Mouse (Mus musculus) heart, adult 2 months (tissue): ENCODE data around the gene Tmem232. TPM values are rescaled to one million over a fixed set of nuclear protein-coding genes. Genes with fewer than 3 reads are reported as not detected.

ENCODE experiments used
- DNase-seq, 2 experiments: peaks; one replicate each; pipeline ENCODE4 v3.0.0; 2021
- H3K27ac ChIP-seq: fragments of 200-600 bp; 2 replicates; pipeline ENCODE4 v1.8.1; 2022
- H3K27me3 ChIP-seq: fragments of 200-500 bp; 2 replicates; pipeline ENCODE4 v1.6.1; 2012; ENCODE audit warnings: mild to moderate bottlenecking, low read length, inconsistent platforms, mixed read lengths; ENCODE audit not compliant: control insufficient read depth, insufficient read depth
- H3K36me3 ChIP-seq: fragments of 200-500 bp; 2 replicates; pipeline ENCODE4 v1.6.1; 2012; ENCODE audit warnings: low read length, inconsistent platforms; ENCODE audit not compliant: control insufficient read depth, insufficient read depth
- H3K4me1 ChIP-seq: fragments of 200-500 bp; 2 replicates; pipeline ENCODE4 v1.6.1; 2011; ENCODE audit warnings: low read length; ENCODE audit not compliant: control insufficient read depth, insufficient read depth
- H3K4me3 ChIP-seq: fragments of 200-600 bp; 2 replicates; pipeline ENCODE4 v1.8.1; 2022
- H3K79me2 ChIP-seq: fragments of 200-500 bp; replicated peaks from 2 replicates; pipeline ENCODE4 v1.6.1; 2012; ENCODE audit warnings: mild to moderate bottlenecking, inconsistent platforms, low read length, moderate library complexity, mixed read lengths; ENCODE audit not compliant: control insufficient read depth, insufficient read depth
- H3K9ac ChIP-seq: fragments of 200-500 bp; 2 replicates; pipeline ENCODE4 v1.6.1; 2012; ENCODE audit warnings: low read depth, mild to moderate bottlenecking, control low read depth, inconsistent platforms, low read length, mixed read lengths
- CTCF ChIP-seq: fragments of 200-600 bp; IDR thresholded peaks from 2 replicates; pipeline ENCODE4 v1.8.1; 2022; ENCODE audit warnings: antibody characterized with exemption, mild to moderate bottlenecking, moderate library complexity
- EP300 ChIP-seq: fragments of 200-500 bp; IDR thresholded peaks from 2 replicates; pipeline ENCODE4 v1.6.1; 2011; ENCODE audit warnings: low read depth, low read length, control low read depth; ENCODE audit not compliant: insufficient read depth
- POLR2A ChIP-seq: fragments of 200-500 bp; IDR thresholded peaks from 2 replicates; pipeline ENCODE4 v1.6.1; 2011; ENCODE audit warnings: mild to moderate bottlenecking, low read depth, low read length, control low read depth; ENCODE audit not compliant: insufficient read depth
- WGBS: fragments of 180-500 bp; shearing (Covaris S2); methylation state at CpG from one replicate; pipeline ENCODE4 v1.1.7; 2018; 5-methylcytosine and 5-hydroxymethylcytosine counted together
- intact Hi-C: fragments of 180-260 bp; cut with DNase I; formaldehyde crosslinking; loops from one replicate; pipeline ENCODE4 v1.15.1; 2025
- polyA plus RNA-seq: library from polyadenylated mRNA; depleted of rRNA; stranded (reverse); fragments of >200 nt; gene quantifications from 2 replicates; pipeline ENCODE4 v1.2.3, GENCODE M21; 2012
- total RNA-seq, 2 experiments: library from RNA; stranded (reverse); gene quantifications; 2 replicates each; pipeline ENCODE4 v1.2.3; 2021

The Tmem232 gene
- total and polyA plus RNA-seq, 3 experiments, result 0.14 TPM; not detected in 2

DNA sequence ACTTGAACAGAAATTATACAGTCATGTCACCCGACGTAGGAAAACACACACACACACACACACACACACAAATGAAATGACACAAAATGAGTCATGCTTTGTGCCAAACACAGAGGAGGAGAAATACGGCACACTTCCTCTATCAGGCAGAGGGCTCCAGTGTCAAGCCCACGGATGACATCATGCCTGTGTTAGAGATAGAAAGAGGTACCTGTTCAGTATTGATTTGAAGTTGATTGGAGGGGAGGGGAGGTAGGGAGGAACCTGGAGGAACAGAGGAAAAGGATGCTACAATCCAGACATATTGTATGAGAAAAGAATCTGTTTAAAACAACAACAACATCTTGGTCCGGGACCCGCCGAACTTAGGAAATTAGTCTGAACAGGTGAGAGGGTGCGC lies 209.8 kb downstream of the Tmem232 start:
- TF ChIP-seq CTCF (no peak), POLR2A (no peak), EP300 (no peak)
- DNase-seq, result no peak
- H3K27ac ChIP-seq, result no peak overlapping the region
- H3K4me1 ChIP-seq, result no peaks in the 10 kb centered on the region
- H3K36me3 ChIP-seq, result no peaks in the 10 kb centered on the region
- H3K4me3 ChIP-seq, result no peak overlapping the region
- intact Hi-C loops, result no loop called here
- H3K9ac ChIP-seq, result no peak overlapping the region
- 80% methylated on average over 8 of the region's 8 CpGs for WGBS
- H3K27me3 ChIP-seq, result no peaks in the 10 kb centered on the region
- H3K79me2 ChIP-seq, result no peaks in the 10 kb centered on the region

DNA sequence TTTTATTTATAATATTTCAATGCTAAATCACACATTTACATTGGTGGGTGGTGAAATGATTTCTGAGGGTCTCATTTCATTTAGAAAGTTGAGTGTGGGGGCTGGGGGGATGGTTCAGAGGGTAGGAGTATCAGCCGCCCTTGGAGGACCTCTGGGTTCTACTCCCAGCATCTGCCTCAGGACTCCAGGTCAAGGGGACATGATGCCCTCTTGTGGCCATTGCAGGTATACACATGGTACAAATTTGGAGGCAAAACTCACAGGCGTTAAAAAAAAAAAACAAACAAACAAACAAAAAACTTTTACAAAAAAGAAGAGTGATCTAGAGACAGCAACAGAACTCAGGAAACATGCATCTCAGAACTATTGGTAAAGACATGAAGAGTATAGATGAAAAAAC lies 215.3 kb downstream of the Tmem232 start:
- H3K27ac ChIP-seq, result no peak overlapping the region
- no peak overlapping the region for H3K9ac ChIP-seq
- intact Hi-C loops, result loop anchor here (10.0 kb wide), 3 partner anchors 240 to 830 kb away; no protein-coding TSS in a partner anchor
- peak; percentile 5 to 29 for DNase-seq
- H3K27me3 ChIP-seq, result no peaks in the 10 kb centered on the region
- TF ChIP-seq EP300, result no peak
- TF ChIP-seq CTCF, result peak; percentile 80
- TF ChIP-seq POLR2A, result no peak
- no peaks in the 10 kb centered on the region for H3K79me2 ChIP-seq
- no peak overlapping the region for H3K4me3 ChIP-seq
- no peaks in the 10 kb centered on the region for H3K36me3 ChIP-seq
- 10% methylated on average over 2 of the region's 2 CpGs for WGBS
- H3K4me1 ChIP-seq, result no peaks in the 10 kb centered on the region

DNA sequence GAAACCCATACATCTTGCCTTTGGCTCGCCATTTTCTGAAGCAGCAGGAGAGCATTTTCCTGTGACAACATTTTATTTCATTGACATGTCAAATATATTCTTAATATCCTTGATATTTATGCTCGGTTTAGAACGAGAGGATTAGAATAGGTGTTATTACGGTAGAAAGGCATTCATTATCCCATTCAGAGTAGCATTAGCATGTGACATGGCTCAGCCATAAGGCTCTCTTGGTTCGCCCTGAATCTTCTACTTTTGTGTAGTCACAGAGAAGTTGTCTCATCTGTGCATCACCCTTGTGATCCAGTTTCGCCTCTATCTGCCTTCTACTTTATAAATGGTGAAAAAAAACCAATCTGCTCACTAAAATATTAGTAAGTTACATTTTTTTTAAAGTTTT lies 220.0 kb downstream of the Tmem232 start:
- H3K4me3 ChIP-seq, result no peak overlapping the region
- no peak for DNase-seq
- no peaks in the 10 kb centered on the region for H3K4me1 ChIP-seq
- H3K36me3 ChIP-seq, result no peaks in the 10 kb centered on the region
- H3K27me3 ChIP-seq, result no peaks in the 10 kb centered on the region
- intact Hi-C loops, result loop anchor here (10.0 kb wide), 3 partner anchors 244 to 826 kb away; no protein-coding TSS in a partner anchor
- no peaks in the 10 kb centered on the region for H3K79me2 ChIP-seq
- no peak for TF ChIP-seq EP300
- no peak for TF ChIP-seq POLR2A
- TF ChIP-seq CTCF, result no peak
- no peak overlapping the region for H3K27ac ChIP-seq
- H3K9ac ChIP-seq, result no peak overlapping the region
- WGBS, result 89% methylated on average over 6 of the region's 6 CpGs

DNA sequence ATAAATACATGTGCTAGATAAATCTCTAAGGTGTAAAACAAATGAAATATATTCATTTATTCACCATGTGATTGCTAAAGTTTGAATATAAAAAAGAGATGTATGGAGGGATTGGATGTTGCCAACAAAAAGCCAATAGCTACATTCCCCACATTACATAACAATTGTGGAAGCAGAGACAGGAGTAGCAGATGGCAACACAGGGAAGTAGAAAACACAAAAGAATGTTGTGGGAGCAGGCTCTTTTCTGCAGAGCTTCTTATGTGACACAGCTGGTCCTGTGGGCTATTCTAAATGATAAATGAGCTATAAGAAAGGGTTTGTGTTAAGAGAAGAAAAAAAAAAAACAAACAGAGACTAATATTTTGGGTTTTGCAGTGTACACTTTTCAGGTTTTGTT lies 240.6 kb downstream of the Tmem232 start:
- no peak overlapping the region for H3K27ac ChIP-seq
- H3K4me1 ChIP-seq, result no peaks in the 10 kb centered on the region
- TF ChIP-seq CTCF, result no peak
- TF ChIP-seq EP300, result no peak
- no peak for TF ChIP-seq POLR2A
- no peaks in the 10 kb centered on the region for H3K36me3 ChIP-seq
- no peak for DNase-seq
- H3K4me3 ChIP-seq, result no peak overlapping the region
- no peaks in the 10 kb centered on the region for H3K27me3 ChIP-seq
- no peaks in the 10 kb centered on the region for H3K79me2 ChIP-seq
- intact Hi-C loops, result no loop called here
- no peak overlapping the region for H3K9ac ChIP-seq

DNA sequence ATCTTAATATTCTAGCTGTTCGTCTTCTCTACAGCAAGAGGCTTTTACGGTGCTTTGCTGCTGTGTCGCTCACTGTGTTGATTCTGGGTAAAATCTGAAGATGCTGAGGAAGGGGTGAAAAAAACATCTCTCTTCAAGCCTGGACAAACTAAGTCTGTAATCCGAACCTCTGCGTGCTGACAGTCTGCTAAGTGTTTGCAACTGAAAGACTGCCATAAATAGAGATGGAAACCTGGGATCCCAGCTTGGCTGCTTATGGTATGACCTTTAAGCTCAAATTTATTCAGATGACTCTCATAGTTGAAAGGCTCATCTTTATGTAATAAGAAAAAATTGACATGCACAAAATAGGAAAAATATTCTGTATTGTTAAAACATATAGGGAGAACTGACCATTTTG lies 242.8 kb downstream of the Tmem232 start:
- H3K9ac ChIP-seq, result no peak overlapping the region
- H3K27me3 ChIP-seq, result no peaks in the 10 kb centered on the region
- H3K36me3 ChIP-seq, result no peaks in the 10 kb centered on the region
- H3K27ac ChIP-seq, result no peak overlapping the region
- DNase-seq, result no peak
- intact Hi-C loops, result no loop called here
- TF ChIP-seq CTCF (no peak), EP300 (no peak), POLR2A (no peak)
- WGBS, result 63% methylated on average over 5 of the region's 5 CpGs
- no peak overlapping the region for H3K4me3 ChIP-seq
- H3K4me1 ChIP-seq, result no peaks in the 10 kb centered on the region
- H3K79me2 ChIP-seq, result no peaks in the 10 kb centered on the region

DNA sequence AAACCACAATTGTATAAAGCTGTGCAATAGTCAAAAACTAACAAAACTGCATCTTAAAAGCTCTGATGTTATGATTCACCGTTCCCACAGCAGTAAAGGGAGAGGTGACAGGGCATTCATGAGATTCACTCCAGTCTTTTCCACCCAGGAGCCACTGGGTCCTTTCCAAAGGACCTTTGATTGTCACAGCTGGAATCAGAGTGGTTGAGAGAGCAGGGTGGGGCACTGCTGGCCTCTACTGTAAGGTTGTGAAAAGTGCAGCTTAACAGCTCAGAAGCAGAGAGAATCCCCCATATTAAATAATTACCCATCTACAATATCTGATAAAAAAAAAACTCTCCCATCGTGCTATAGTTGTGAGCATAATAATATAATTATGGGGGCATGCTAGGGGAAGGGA lies 288.4 kb downstream of the Tmem232 start:
- DNase-seq, result peak; percentile 13 to 26
- Histone ChIP-seq H3K9ac (no peak overlapping the region), H3K4me1 (no peaks in the 10 kb centered on the region), H3K36me3 (no peaks in the 10 kb centered on the region), H3K27me3 (no peaks in the 10 kb centered on the region), H3K27ac (no peak overlapping the region), H3K4me3 (no peak overlapping the region), H3K79me2 (no peaks in the 10 kb centered on the region)
- 53% methylated on average over 2 of the region's 2 CpGs for WGBS
- intact Hi-C loops, result loop anchor here (1.0 to 10.0 kb wide), 2 partner anchors 181 to 747 kb away; no protein-coding TSS in a partner anchor
- no peak for TF ChIP-seq EP300
- peak; percentile 81 for TF ChIP-seq CTCF
- no peak for TF ChIP-seq POLR2A

DNA sequence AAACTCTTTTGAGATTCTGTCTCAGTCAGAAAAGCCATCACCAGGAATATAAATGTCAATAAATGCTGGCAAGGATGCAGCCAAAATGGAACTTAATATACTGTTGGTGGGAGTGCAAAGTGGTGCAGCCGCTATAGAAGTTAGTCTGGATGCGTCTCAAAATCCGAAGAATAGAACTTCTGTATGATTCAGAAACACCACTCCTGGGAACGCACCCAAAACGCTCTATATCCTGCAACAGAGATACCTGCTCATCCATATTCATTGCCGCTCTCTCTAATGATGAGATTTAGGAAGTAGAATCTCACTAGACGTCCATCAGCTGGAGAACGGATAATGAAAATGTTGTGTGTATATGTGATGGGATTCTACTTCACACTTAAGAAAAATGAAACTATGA lies 290.3 kb downstream of the Tmem232 start:
- no peak overlapping the region for H3K27ac ChIP-seq
- H3K4me3 ChIP-seq, result no peak overlapping the region
- H3K4me1 ChIP-seq, result no peaks in the 10 kb centered on the region
- DNase-seq, result no peak
- no peak overlapping the region for H3K9ac ChIP-seq
- H3K79me2 ChIP-seq, result no peaks in the 10 kb centered on the region
- 86% methylated on average over 8 of the region's 8 CpGs for WGBS
- TF ChIP-seq EP300 (no peak), CTCF (no peak), POLR2A (no peak)
- no peaks in the 10 kb centered on the region for H3K36me3 ChIP-seq
- intact Hi-C loops, result loop anchor here (10.0 kb wide), 1 partner anchor 745 kb away; no protein-coding TSS in a partner anchor
- no peaks in the 10 kb centered on the region for H3K27me3 ChIP-seq
